Mouse (Mus musculus): ENCODE data around the gene Dleu7.

Gene Dleu7

DNA sequence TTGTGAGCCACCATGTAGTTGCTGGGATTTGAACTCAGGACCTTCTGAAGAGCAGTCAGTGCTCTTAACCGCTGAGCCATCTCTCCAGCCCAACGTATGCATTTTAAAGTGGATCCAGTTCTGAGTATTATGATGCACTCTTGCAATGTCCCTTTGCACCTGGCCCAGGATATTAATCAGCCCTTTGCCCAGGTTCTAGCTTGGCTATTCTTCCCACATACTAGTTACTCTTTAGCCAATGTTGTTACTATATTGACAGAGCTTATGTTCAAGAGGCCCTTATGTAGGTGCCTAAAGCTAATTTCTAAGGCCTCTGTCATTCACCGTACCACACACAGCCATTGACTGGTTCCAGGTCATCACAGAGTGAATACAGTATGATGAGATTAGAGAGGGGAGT lies 4.1 kb downstream of the Dleu7 start:
- DNase-seq (ENCODE audit: low spot score in 2 of 2): no peak

DNA sequence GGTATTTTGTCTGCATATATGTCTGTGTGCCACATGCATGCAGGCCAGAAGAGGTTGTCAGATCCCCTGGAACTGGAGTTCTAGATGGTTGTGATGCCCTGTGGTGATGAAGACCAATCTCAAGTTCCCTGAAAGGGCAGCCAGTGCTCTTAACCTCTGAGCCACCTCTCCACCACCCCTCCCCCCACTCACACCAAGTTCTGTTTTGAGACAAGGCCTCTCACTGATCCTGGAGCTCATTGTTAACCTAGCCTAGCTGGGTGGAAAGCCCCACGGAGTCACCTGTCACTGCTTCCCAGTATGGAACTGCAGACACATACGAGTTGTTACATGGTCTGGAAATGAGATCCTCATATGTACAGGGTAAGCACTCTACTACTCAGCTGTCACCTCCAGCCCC lies 9.9 kb downstream of the Dleu7 start:
- DNase-seq (ENCODE audit: low spot score in 2 of 2): no peak

DNA sequence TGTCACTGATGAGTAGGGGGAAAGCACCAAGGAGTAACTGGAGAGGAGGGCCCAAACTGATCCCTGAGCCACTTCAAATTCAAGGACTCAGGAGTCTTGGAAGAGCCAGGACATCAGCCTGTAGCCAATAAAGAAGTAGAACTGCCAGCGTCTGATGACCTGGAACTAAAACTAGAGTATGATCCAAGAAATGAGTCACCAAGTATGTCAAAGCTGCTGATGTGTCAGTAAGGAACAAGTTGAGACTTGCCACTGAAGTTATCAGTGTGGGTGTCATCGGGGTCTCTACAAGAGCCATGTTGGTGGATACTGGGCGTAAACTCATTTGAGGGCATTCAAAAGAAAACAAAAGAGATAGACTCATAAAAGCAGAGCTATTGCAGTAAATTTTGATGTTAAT lies 19.2 kb downstream of the Dleu7 start:
- DNase-seq (ENCODE audit: low spot score in 2 of 2): no peak

DNA sequence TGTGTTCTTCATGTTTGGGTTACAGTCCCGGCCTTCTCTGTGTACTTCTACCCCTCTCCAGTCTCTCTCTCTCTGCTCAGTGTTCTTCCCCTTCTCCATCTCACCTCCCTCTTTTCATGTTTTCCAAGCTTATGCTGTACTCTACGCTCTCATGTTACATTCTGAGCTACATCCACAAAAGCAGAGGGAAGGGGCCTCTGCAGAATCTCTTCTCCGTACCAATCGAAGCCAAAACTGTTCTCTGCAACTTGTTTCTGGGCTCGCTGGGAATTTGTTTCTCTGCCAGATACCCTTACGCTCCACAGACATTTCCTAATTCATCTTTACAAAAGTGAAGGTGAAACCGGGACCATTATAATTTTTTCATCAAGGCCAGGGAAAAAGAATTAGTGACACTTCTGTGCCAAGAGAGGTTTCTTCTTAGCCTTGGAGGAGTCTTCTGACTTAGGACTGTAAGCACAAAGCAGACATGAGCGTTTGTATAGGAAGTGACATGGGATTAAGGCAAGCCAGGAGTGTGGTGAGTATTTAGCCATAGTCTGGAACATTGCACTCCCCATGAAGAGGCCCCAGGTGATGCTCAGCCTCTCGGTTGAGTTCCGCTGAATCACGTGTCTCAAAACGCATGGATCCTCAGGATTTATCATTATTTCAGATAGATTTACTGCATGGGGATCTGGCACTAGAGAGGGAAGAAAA lies 22.0 kb downstream of the Dleu7 start:
- DNase-seq (ENCODE audit: low spot score in 2 of 2): no peak

DNA sequence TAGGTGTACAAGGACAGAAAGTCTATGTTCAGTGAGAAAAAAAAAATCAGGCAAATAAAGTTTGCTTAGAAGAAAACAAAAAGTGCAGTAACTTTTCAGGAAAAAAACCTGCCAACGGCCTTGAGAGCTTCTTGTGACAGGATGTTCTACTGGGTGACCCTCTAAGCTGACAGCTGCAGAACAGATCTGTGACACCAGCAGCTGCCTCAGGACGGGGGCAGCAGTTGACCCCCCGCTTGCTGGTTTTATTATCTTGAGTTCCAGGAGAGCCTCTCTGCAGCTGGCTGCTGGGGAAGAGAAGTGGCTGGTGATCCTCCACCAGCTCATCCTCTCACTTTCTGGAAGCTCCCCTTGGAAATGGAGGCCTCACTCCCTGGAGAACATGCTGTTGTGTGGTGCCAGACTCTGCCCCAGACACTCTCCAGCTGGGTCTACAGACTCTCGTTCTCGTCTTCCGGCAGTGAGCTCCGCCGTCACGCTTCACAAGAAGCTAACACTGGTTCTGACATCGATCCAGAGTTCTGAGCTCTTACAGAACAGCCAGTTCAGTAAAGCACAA lies 33.8 kb downstream of the Dleu7 start:
- DNase-seq (ENCODE audit: low spot score in 2 of 2): no peak

DNA sequence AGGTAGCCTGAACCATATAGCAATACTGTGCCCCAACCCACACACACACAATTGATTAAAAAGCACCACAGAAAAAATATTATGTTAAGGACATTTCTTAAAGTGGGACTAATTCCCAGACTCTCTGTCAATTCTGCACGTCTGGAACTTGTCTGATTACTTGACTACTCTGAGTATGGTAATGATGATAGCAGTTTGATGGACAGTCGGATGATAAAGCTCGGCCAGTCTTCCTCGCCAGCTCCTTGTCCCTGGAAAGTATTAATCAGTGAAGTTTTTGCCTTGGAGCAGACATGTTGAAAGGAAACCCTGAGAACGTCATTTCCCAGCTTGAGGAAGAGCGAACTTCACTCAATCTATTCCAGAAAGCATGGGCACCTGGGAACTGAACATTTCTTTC lies 34.7 kb downstream of the Dleu7 start:
- no peak for DNase-seq (ENCODE audit: low spot score in 2 of 2)

DNA sequence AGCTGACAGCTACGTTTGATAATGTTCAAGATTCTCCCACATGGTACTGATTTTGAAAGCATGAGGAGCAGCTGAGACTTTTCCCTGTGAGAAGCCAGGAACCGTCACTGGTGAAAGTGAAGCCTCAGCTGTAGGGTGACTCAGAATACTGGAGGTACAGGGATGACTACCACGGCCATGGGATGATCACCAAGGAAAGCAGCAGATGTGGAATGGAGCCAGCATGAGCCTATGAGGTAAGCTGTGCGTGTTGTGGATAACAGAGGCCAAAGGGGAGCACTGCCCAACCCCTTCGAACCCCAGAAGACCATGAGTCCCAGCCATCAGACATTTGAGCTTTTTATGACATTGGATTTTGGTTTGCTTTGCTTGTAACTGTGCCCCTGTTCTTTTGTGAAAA lies 36.8 kb downstream of the Dleu7 start:
- no peak for DNase-seq (ENCODE audit: low spot score in 2 of 2)

DNA sequence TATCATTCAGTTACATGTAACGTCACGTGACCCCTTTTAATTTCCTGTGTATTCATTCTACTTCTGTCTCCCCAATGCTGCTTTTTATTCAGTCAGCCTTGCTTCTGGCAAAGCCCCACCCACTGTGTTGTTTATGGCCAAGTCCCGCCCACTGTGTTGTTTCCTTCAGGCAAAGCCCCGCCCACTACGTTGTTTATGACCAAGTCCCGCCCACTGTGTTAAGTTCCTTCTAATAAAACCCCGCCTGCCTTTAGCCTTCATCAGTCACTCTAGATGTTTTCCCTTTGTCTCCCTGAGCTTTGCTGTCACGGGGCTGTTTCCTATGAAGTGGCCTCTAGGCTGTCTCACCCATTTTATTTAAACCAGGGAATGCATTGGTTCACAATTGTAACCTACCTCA lies 38.5 kb downstream of the Dleu7 start:
- no peak for DNase-seq (ENCODE audit: low spot score in 2 of 2)

DNA sequence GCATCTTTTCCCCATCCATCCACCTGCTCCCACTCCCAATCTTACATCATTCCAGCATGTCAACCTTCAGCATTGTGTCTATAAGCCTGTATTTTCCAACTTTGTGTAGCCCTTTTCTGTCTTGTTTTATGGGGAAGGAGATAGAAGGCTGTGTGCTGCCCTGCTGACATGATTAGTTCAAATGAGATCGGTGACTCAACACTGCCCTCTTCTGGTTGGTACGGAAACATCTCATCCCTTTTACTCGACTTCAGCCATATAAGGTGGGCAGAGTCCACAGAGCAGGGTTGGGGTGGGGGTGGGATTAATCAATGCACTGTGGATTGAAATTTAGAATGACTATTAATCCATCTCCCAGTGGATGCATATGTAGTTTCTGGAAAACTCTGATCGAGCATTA lies 40.8 kb downstream of the Dleu7 start:
- peak in 1 of 2 experiments; percentile 64 for DNase-seq (ENCODE audit: low spot score in 2 of 2)

DNA sequence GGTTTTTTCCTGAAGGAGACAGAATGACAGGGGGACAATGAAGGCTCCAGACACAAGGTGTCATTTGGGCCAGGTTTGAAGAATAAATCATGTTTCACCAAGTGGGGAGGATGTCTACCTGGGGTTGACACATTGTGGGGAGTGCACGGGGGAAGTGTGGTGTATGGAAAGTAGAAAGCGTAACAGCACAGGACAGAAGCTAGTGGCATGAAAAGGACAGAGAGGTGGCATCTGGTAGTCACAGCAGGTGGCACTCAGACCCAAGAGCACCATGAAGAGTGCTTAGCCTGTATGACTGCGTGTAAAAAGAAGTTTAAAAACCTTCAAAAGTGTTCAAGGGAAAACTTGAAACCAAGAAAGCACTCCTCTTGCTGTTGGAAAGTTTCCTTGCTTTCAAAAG lies 42.8 kb downstream of the Dleu7 start:
- no peak for DNase-seq (ENCODE audit: low spot score in 2 of 2)

DNA sequence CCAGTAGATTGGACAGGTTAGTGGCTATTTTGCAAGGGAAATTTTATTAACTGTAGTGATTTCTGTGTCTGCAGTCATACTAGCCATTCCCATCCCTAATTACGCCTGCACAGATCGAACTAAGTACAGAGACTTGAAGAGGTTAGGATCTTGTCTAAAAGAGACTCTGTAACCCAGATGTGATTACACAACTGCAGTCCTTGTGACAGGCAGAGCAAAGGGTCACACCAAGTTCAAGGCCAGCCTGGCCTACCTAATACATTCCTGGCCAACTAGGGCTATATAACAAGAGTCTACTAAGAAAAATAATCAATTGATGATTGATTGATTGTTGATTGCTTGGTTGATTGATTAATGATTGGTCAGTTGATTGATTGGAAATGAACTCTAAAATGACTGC lies 43.6 kb downstream of the Dleu7 start:
- no peak for DNase-seq (ENCODE audit: low spot score in 2 of 2)

DNA sequence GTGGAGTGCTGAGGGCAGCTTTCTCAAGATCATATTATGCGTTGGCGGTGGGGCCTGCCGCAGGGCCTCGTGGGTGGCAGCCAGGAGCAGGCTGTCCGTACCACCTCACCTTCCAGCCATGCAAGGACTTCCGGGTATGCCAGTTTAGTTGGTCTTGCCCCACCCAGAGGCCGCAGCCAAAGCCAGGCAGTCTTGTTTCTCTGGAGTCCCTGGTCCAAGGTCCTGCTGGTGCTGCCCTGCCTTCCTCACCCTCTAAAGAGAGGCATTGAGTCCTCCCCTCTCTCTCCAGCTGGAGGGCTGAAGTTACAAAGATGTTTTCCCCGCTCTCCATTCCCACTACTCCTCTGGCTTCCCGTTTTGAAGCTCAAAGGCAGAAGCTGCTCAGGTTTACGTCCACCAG lies 44.1 kb downstream of the Dleu7 start:
- no peak for DNase-seq (ENCODE audit: low spot score in 2 of 2)

DNA sequence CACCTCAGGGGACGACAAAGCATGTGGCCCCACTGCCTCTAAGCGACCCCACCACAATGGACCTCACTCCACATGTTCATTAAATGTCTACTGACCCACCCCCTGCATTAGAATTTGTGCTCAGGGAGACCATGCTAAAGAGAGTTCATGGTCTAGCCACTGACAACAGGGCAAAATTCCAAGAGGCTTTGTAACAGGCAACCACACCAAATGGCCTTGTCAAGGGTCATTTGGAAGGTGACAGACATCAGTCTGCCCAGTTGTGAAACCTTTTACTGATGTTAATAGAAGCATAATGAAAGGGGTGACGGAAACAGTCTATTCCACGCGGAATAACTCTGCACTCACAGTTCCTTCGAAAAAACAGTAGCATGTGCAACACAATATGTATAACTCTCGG lies 44.5 kb downstream of the Dleu7 start:
- DNase-seq (ENCODE audit: low spot score in 2 of 2): no peak

DNA sequence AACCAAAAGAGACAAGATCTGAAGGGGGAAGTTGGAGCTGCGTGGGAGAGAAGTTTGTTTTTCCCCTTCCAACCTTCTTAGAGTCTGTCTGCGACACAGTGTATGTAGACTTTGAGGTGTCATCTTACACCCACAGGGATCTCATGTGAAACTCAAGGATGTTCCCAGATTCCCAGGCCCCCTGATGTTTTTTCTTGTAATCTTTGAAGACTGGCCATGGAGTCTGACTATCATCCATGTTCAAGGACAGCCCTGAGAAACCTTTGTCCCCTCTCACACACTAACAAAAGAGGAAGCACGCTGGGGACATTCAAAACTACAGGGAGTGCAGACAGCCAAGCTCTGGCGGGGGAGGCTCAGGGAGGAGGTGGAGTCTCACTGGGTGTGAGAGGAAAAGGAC lies 47.3 kb downstream of the Dleu7 start:
- no peak for DNase-seq (ENCODE audit: low spot score in 2 of 2)

DNA sequence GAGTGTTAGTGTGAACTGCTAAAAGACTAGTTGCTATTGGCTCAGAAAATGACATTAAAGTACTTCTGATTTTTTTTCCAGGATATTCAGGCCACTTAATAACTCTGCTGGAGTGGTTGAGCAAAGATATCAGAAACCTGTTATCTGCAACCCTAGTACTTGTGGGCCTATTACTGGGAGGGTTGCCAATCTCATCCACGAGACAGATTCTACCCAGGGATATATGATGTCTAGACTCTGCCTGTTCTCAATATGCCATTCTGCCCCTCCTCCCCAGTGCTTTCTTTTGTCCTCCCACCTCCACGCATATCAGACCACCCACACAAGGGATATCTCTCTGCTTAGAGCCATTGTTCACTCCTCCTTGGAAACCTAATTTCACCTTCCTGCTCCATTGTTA lies 49.3 kb downstream of the Dleu7 start:
- DNase-seq (ENCODE audit: low spot score in 2 of 2): no peak

DNA sequence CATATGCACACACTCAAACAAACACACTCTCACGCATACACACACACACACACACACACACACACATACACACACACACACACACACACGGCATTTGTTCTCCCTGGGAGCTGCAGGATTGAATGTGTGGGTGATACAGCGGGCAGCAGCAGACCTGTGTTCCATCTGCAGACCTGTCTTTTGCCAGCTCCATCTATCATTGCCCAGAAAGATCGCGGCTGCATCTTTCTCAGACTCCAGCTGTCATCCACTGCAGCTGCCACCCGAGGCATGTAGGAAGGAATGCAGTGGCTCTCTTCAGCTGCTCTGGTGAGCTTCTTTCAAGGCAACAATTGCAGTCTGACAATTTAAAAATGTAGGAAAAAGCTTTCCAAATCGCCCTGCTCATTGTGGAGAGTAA lies 56.9 kb downstream of the Dleu7 start:
- no peak for DNase-seq (ENCODE audit: low spot score in 2 of 2)

DNA sequence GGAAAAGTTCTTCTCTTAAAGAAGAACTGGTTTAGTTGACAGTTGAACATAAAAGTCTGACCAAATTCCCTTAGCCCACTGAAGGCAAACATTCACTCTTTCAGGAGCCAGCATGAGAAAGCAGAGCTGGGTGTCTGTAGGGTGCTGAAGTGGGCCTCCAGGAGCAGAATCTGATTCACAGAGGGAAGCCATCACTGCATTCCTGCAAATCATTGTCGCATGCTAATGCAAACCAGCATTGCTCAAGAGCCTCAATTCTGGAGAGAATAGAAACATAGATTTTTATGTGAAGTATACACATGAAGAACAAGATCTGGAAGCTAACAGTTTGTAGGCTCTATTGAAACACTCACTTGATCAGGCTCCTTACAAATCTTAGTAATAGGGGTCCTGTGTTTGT lies 57.6 kb downstream of the Dleu7 start:
- no peak for DNase-seq (ENCODE audit: low spot score in 2 of 2)

DNA sequence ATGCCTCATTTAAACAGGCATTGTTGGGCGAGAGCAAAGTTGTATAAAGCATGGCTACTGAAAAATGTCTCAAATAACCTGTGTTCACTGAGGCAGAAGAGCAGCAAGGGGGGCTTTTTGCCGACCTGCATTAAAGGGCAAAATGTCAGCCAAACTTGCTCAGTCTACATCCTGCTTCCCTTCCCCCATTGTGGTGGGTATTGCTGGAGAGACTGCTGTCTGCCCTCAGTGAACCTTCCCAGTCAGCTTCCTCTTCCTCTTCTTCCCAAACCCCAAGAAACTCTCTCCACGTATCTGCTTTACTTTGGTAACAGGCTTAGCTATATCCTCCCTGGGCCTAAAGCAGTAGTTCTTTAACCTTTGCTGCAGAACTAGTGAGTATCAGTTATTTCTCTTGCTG lies 61.9 kb downstream of the Dleu7 start:
- no peak for DNase-seq (ENCODE audit: low spot score in 2 of 2)

DNA sequence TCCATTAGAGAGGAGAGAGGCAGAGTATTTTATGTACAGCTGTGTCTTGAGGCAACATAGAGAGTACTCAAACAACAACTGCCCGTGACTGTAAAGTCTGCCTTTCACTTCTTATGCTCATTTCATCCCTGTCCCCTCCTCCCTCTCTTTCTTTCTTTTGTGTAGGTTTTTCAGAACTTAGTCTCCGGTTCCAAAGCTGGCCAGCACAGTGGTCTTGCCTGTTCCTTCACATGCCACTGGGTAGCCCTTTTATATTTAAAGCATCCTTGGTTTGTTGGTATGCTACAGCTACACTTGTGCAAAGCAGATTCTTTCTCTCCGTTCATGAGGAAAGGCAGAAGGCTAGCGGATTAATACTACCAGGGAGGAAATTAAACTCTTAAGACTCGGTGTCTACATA lies 65.7 kb downstream of the Dleu7 start:
- no peak for DNase-seq (ENCODE audit: low spot score in 2 of 2)

DNA sequence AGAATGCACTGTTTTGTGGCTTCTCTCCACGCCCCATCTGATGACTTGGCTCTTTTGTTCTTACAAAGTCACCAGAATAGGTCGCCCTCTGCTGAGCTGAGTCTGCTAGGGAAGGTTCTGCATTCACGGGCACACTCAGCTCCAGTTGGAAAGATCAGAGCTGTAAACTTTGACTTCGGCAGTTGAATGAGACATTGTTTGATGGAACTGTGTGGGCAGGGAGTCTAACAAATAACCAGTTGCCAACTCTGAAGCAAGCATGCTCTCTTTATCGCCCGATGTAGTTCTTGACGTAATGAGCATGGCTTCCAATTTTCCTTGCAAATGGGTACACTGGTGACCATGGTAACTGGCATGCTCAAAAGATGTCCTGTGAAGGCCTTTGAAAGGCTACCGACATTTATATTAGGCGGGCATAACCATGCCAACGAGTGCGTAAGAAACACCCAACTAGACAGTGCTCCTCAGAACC lies 66.2 kb downstream of the Dleu7 start:
- peak; percentile 18 to 60 for DNase-seq (ENCODE audit: low spot score in 2 of 2)

Data from left cerebral cortex, adult 9 months (tissue).